Mouse (Mus musculus) heart, postnatal 36 days (tissue): ENCODE measurements at regions not wholly inside any gene's neighbourhood (a gene's known extent, or its start where the extent isn't known, plus 50 kb on each side); places are given as distances from the start of the nearest gene placed in this dataset.
"Not testable (repeated sequence)": the region's sequence is repeated elsewhere in the genome, so short reads cannot be mapped to it uniquely, and the experiment has no call there.

Experiments
- DNase-seq, 2 experiments: peaks; one replicate each; pipeline ENCODE4 v3.0.0; 2021 to 2022
- intact Hi-C: fragments of 180-260 bp; cut with DNase I; formaldehyde crosslinking; loops from one replicate; pipeline ENCODE4 v1.15.1; 2025

DNA sequence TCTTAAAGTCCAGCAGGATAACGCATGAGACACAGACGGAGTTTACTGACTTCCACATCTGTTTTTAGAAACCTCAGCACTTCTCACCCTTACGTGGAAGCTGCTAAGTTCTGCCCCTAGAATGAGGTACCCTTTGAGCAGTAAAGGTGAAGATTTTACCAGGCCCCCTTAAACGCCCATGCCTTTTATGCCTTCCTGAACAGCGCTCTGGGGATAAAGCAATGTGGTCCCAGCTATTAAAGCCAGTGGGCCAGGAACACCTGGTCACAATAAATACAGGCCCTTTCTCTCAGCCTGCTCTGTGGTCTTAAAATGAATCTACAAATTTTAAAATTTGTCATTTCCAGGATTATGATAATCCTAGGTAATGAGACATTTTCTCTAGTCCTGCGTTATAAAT lies 57.9 kb downstream of the Llph start:
- intact Hi-C loops, result no loop called here
- no peak for DNase-seq

DNA sequence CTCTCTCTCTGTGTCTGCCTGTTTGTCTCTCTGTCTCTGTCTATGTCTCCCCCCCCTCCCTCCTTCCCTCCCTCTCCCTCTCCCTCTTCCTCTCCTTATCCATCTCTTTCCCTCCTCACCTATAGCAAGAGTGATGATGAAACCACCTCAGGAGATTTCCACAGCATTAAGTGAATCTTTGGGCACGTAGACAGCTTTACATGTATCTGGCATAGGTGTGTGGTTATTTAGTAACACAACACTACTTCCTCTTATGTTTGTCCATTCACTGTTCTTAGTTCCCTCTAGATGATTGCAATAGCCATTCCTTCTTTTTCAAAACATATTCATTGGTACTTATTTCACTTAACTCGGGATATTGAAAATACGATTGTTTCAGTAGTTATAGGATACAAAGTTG lies 65.0 kb downstream of the Llph start:
- intact Hi-C loops, result no loop called here
- DNase-seq, result no peak

DNA sequence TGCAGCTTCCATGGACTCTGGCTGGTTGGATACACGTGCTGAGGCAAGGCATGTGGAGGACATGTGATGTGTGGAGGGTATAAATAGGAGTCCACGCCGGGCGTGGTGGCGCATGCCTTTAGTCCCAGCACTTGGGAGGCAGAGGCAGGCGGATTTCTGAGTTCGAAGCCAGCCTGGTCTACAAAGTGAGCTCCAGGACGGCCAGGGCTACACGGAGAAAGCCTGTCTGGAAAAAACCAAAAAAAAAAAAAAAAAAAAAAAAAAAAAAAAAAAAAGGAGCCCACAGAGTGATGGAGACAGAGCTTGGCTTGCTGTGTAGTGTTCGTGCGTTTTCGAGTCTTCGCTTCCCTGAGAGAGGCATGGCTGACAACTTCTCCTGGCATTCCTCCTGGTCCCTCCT lies 66.5 kb downstream of the Llph start:
- DNase-seq, intact Hi-C loops: not testable (repeated sequence)

DNA sequence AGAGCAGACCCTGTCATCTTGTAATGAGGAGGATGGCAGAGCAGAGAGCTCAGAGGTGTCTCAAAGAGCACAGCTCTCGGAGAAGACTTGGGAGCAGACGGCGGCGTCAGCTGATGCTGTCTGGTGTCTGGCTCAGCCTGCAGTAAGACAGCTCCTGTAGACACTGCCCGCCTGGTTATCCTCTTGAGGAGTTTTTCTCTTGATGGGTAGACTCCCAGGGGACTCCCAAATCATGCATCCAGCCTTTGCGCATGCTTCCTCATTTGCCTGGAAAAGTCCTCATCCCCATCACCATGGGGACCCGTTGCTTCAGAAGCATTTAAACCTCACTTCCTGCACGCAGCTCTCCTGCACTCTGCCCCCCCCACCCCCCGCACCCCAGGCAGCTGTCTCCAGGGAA lies 67.6 kb downstream of the Llph start:
- intact Hi-C loops, result no loop called here
- DNase-seq, result no peak

DNA sequence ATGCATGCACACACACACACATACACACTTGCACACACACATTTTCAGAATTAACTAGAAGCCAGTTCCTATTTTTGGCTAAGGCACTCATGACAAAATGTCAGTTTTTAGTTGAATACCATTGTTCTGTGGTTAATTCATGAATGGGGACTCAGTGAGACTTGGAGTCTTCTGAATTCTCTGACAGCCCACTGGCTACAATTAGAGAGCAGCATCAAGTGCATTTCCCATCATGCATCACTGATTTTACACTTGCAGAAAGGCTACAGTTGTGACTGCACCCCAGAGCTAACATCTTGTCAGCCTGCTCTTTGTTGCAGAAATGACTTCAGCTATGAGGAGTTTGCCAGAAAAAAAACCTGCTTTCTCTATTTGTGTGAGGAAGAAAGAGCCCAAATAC lies 70.4 kb downstream of the Llph start:
- intact Hi-C loops, result no loop called here
- no peak for DNase-seq

DNA sequence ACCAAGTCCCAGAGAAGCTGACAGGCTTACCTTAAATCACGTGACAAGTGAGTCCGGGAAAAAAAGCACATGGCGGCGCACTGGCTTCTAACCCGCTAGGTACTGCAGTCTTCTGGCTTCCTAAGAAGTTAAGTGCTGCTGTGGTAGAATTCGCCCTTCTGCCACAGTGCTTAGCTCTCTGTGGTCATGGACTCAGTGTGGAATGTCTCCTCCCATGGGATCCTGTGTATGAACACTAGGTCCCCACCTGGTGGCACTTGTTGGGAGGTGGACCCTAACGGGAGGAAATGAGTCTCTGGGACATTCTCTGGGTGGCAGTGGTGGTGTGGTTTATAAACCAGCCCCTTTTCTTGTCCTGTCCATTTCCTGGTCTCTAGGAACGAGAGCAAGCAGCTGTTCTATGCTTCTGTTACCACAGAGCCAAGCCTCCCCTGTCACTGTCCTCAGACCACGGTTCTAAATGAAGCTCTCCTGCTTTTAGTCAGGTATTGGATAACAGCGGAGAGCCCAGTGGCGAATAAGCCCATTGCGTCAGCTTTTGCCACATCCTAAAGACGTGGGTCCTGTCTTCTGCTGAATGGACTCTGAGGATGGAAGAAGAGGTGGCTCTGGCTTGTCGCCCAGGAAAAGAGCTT lies 71.5 kb downstream of the Llph start:
- intact Hi-C loops, result no loop called here
- DNase-seq, result no peak

DNA sequence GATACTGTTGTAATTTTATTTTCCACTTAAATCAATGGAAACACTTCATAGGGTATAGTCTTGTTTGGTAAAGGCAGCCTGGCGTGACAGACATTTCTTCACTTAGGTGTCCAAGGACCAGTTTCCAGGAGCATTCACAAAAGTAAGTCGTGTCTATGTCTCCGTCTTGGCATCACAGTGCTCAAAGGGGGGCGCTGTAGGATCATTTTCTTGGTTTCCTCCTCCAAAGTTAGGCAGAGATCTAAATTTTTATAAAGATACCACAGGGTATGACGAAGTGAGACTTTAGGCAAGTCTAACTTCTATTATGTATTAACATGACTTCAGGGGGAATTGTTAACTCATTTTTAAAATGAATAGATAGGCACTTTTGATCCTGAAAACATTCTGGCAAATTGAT lies 79.1 kb downstream of the Llph start:
- intact Hi-C loops, result loop anchor here (1.0 to 10.0 kb wide), 4 partner anchors 279 to 569 kb away; no protein-coding TSS in a partner anchor
- DNase-seq, result peak; percentile 15 to 57

DNA sequence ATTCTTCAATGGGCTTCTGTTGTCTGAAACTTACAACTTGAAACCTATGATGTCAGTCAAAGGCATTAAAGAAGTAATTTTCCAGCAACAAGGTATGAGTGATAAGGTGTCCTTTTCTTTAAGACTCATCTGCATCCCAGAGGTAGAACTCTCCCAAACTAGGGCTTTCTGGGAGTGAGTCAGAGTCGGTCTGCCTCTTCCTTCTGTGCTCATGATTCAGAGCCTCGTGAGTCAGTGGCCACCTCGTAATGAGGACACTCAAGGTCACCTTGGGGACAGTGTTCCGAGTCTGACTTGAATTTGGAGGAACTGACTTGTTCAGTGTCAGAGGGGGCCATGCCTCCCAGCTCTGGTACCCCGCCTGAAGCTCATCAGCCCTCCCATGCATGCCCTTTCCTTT lies 81.8 kb downstream of the Llph start:
- intact Hi-C loops, result loop anchor here (10.0 kb wide), 2 partner anchors 276 to 566 kb away; no protein-coding TSS in a partner anchor
- DNase-seq, result no peak
